Mouse (Mus musculus) E14TG2a.4 (cell line): ENCODE measurements around the gene Ifitm7.

Experiments
- CTCF ChIP-seq: conservative IDR thresholded peaks from 2 replicates; pipeline ENCODE4 v1.5.1; 2014; ENCODE audit warnings: low read length
- NANOG ChIP-seq: IDR thresholded peaks from 2 replicates; pipeline ENCODE4 v1.6.1; 2014; ENCODE audit warnings: borderline replicate concordance, low read length, mixed read lengths

GRCm38 (mm10) chr16:13994076-13994475 is 7.4 kb upstream of the Ifitm7 start:
- TF ChIP-seq CTCF (no peak), NANOG (no peak)
